Mouse (Mus musculus): ENCODE results near the gene Epm2a. TPM values are rescaled to one million over a fixed set of nuclear protein-coding genes. Genes with fewer than 3 reads are reported as not detected.

Epm2a gene
- total RNA-seq, 2 experiments from 2014 or later: 96.2 to 97.8 TPM

GRCm38 (mm10) chr10:11420071-11420470 is 76.9 kb downstream of the Epm2a start:
- no peak for DNase-seq (ENCODE audit: low spot score)

- no peak for DNase-seq (ENCODE audit: low spot score)
Observed at GRCm38 (mm10) chr10:11429059-11429812, 86.0 kb downstream of the Epm2a start.

GRCm38 (mm10) chr10:11436961-11437360 is 93.8 kb downstream of the Epm2a start:
- DNase-seq (ENCODE audit: low spot score): no peak

GRCm38 (mm10) chr10:11438461-11438860 is 95.3 kb downstream of the Epm2a start:
- DNase-seq (ENCODE audit: low spot score): no peak

GRCm38 (mm10) chr10:11439342-11439741 is 96.1 kb downstream of the Epm2a start:
- DNase-seq (ENCODE audit: low spot score): no peak

GRCm38 (mm10) chr10:11449556-11450305 is 106.5 kb downstream of the Epm2a start:
- peak; percentile 44 for DNase-seq (ENCODE audit: low spot score)

GRCm38 (mm10) chr10:11452537-11452936 is 109.3 kb downstream of the Epm2a start:
- no peak for DNase-seq (ENCODE audit: low spot score)

GRCm38 (mm10) chr10:11457445-11457844 is 114.2 kb downstream of the Epm2a start:
- no peak for DNase-seq (ENCODE audit: low spot score)

GRCm38 (mm10) chr10:11491956-11492355 is 148.8 kb downstream of the Epm2a start:
- DNase-seq (ENCODE audit: low spot score): peak; percentile 25

Other genes with a start within 250 kb of the Epm2a start
- gene Shprh, start 194.0 kb upstream of the Epm2a start, total RNA-seq (2021): 1 to 10 TPM; 7.1 to 8.5 TPM
- gene Fbxo30, start 62.1 kb upstream of the Epm2a start, total RNA-seq (2021): 10 to 100 TPM; 13.4 to 18.0 TPM

Data from gastrocnemius, adult 18-20 months (tissue).